Mouse (Mus musculus) lung, postnatal 14 days (tissue): ENCODE results near the gene Slc22a15.
"Not testable (repeated sequence)": the region's sequence is repeated elsewhere in the genome, so short reads cannot be mapped to it uniquely, and the experiment has no call there.

Experiments
- DNase-seq: peaks from one replicate; pipeline ENCODE4 v3.0.0; 2021

Gene Slc22a15

GRCm38 (mm10) chr3:101860151-101860550 is 64.1 kb downstream of the Slc22a15 start:
- DNase-seq, result no peak

GRCm38 (mm10) chr3:101859740-101860139 is 64.5 kb downstream of the Slc22a15 start:
- no peak for DNase-seq

- no peak for DNase-seq
Observed at GRCm38 (mm10) chr3:101854075-101854474, 70.2 kb downstream of the Slc22a15 start.

DNA sequence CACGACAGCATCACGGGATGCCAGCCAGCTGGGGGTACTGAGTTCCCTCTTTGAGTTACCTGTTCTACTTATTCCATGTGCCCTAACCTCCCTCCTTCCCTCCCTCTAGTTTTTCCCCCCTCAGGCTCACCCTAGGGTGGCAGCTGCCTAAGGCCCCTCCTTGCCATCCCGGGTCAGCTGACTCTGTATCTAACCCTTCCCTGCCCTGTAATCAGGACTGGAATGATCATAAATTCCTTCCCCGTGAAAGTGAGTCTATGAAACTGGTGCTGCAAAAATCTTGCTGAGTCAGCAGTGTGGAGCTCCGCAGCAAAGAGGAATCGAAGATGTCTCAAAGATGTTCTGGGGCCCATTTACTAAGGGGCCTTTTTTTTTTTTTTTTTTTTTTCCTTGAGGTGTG is 72.9 kb downstream of the Slc22a15 start:
- no peak for DNase-seq

GRCm38 (mm10) chr3:101848816-101849215 is 75.4 kb downstream of the Slc22a15 start, which contains the start of gene Mab21l3:
Gene Mab21l3, minus strand, starts transcription at chr3:101848959.
- DNase-seq, result no peak

GRCm38 (mm10) chr3:101846096-101846495 is 78.2 kb downstream of the Slc22a15 start:
- no peak for DNase-seq

GRCm38 (mm10) chr3:101842372-101843094 is 81.7 kb downstream of the Slc22a15 start:
- no peak for DNase-seq

DNA sequence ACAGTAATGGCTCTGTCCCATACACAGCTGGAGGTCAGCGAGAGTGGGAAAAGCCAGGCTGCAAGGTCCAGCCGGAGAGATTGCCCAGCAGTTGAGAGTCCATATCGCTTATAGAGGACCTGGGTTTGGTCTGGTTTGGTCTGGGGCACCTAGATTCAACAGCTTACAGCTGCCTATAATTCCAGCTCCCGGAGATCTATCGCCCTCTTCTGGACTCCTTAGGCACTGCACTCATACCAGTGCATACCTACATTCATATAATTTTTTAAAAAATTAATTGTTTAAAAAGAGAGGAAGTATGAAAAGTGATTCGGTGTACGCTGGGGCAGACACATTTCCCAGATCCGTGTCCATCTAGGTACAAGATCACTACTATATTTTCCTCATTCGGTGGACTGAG is 84.9 kb downstream of the Slc22a15 start:
- DNase-seq, result no peak

- DNase-seq, result no peak
Observed at GRCm38 (mm10) chr3:101836971-101837370, 87.3 kb downstream of the Slc22a15 start.

DNA sequence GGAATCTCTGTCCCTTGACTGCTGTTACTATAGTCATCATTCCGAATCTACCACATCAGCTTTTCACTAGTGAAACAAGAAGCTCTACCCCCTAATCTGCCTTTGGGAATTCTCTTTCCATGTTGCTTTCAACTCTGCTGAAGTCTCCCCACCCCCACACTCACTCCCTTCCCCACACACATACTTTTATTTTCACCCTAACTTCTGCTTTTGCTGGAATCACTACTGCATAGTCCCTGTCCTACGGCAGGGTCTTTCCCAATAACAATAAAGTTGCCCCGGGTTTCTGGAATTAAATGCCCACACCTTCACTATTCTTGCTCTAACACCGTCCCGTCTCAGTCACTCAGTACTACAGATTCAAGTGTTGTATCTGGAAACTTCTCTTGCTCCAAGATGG is 87.7 kb downstream of the Slc22a15 start:
- no peak for DNase-seq

- peak; percentile 78 for DNase-seq
Observed at GRCm38 (mm10) chr3:101836045-101836444, 88.2 kb downstream of the Slc22a15 start.

GRCm38 (mm10) chr3:101831189-101831858 is 92.9 kb downstream of the Slc22a15 start:
- DNase-seq, result peak; percentile 34

DNA sequence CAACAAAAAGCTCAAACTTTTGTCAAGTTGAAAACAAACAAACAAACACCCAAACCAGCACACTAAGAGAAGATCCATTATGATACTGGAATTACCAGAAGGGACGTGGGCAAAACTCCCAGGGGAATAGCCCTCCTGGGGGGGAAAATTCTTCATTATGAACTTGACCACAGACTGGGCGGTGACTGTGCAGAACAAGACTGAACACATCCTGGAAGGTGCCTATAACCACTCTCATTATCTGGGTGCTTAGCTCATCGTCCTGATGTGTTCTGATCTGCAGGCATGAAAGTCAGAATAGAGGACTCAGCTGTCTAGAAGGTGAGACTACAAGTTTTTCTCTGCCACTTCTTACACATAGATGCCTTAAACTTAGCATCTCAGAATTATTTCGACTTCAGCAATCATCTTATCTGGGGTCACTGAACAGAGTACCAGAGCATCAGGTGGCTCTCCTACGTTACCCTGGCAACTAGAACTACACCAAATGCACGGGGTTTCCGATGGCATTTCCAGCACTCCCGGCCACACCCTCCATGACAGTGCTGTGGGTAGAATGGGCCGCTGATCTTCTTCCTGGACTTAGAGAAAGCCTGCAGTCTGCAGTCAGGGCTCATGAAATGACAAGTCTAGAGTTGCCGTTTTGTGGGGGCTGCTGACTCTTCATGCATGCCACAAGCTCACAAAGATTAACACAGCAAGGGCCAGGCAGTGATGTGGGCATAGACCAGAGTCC is 94.2 kb downstream of the Slc22a15 start:
- DNase-seq, result no peak

DNA sequence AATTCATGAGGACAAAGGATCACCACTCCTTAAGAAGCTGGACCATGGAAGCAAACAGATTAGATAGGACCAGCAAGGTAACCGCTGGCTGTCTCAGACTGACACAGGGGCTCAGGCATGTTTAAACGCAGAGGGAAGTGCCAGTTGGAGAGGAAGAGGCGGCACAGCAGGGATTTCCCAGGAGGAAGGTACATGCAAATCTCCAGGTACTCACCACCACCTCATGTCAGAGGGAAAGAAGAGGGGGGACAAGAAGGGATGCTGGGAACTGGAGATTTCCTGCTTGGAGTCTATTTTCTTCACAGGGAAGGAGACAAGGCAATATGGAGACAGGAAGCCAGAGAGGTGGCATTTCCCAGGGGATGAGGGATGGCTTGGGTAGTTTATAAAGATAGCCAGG is 95.7 kb downstream of the Slc22a15 start:
- no peak for DNase-seq

- DNase-seq, result no peak
Observed at GRCm38 (mm10) chr3:101827220-101827715, 97.0 kb downstream of the Slc22a15 start.

DNA sequence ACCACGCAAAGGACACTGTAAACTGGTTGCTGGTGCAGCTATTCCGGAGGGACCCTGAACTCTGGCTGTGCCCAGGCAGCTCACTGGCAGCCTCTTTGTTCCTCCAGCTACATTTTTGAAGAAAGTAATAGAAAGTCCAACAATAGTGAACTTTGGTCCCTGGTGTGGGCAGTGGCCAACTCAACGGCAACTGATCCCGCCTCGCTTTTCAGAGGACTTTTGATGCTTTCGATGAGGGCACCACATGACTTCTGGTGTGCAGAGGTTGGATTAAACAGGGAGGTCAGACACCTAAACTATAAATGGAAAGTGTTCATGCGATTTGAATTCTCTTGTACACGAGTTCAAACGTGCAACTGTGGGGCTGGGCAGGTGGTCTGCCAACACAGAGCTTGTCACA is 99.9 kb downstream of the Slc22a15 start:
- no peak for DNase-seq

- DNase-seq, result no peak
Observed at GRCm38 (mm10) chr3:101822052-101822451, 102.2 kb downstream of the Slc22a15 start.

- DNase-seq, result not testable (repeated sequence)
Observed at GRCm38 (mm10) chr3:101820708-101821107, 103.5 kb downstream of the Slc22a15 start.

DNA sequence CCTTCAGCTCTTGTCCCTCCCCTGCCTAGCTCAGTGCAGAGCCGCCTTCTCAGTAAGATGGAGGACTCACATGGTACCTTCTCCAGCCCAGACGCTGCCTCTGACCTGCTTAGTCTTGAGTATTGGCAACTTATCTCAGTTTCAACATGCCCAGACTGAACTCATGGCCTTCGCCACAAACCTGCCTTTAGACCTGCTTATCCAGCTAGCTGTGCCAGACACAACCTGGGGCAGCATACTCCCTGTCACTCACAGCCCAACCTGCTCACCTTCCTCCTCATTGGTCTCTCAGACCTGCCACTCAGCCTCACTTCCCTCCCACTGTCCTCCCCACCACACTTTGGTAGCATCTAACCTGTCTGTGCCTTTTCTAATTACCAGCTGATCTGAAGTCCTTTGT is 108.2 kb downstream of the Slc22a15 start:
- DNase-seq, result no peak

- no peak for DNase-seq
Observed at GRCm38 (mm10) chr3:101814790-101815189, 109.5 kb downstream of the Slc22a15 start.

DNA sequence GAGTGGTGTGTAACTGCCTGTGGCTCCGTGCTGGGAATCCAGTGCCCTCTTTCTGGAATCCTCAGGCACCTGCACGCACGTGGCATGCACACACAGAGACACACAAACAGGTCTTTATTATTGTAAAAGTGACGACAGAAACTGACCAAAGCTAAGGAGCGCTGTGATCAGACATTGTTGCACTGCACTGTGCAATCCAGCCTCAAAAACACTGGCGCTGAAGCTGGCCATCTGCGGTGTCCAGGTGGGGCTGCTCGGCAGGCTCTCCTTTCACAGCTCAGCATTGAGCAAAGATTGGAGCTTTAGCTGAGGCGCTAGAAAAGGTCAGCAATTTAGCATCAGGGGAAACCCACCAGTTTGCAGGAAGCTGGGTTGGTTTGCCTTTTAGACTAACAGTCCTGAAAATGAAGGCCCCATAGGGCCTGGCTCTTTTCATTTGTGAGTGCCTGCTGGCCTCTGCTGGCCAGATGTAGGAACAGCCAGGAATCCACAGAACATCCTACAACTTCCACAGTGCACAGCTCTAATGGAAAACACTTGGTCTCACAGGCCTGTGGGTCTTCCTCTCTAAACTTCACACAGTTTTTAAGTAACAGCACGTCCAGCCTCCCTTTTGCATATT is 111.8 kb downstream of the Slc22a15 start:
- DNase-seq, result peak; percentile 74

GRCm38 (mm10) chr3:101811931-101812330 is 112.3 kb downstream of the Slc22a15 start:
- no peak for DNase-seq

DNA sequence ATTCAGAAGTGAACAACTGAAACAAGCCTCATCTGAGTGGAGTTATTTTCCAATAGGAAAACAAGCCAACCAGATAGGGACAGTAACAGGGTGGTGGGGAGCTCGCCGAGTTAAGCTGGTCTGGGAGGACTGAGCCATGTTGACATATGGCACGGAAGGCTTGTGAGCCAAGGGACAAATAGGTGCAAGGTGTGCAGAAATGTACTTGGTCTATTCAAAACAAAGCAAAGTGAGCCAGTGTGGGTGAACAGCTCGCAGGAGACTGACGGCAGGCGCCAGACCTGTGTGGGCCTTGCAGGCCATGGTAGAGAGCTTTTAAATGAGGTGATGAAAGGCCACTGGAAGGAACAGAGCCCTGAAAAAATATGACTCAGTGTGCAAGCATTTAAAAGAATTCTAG is 116.6 kb downstream of the Slc22a15 start:
- DNase-seq, result no peak
